Mouse (Mus musculus) neutrophil, adult 5-6 weeks (primary cell): ENCODE results near the gene Abcg1. TPM values are rescaled to one million over a fixed set of nuclear protein-coding genes. Genes with fewer than 3 reads are reported as not detected.

Experiments
- ATAC-seq: fragments of 151-379, 151-347 bp; 2 replicates; pipeline ENCODE4 v1.8.0; 2017; ENCODE audit warnings: mild to moderate bottlenecking, moderate TSS enrichment; ENCODE audit not compliant: insufficient number of reproducible peaks, poor library complexity, low FRiP score, severe bottlenecking; ENCODE audit errors: extremely low read depth
- total RNA-seq: library from RNA; stranded (forward); fragments of 200-1000 nt; gene quantifications from 2 replicates; pipeline ENCODE4 v1.2.3, GENCODE M21; 2017

Abcg1 gene
- total RNA-seq, 1 experiment from 2014 or later = 90.7 TPM

GRCm38 (mm10) chr17:31103823-31104222, 46.3 kb downstream of the Abcg1 start:
- no peak for ATAC-seq

- ATAC-seq = no peak
These were observed 50.9 kb downstream of the Abcg1 start for GRCm38 (mm10) chr17:31108388-31108787.

- no peak for ATAC-seq
These were observed 55.8 kb downstream of the Abcg1 start for GRCm38 (mm10) chr17:31113191-31113856.

GRCm38 (mm10) chr17:31116063-31116462, 58.6 kb downstream of the Abcg1 start:
- no peak for ATAC-seq

- ATAC-seq = no peak
These were observed 60.5 kb downstream of the Abcg1 start for GRCm38 (mm10) chr17:31117946-31118345.

GRCm38 (mm10) chr17:31119429-31119828, 62.0 kb downstream of the Abcg1 start:
- peak; percentile 62 for ATAC-seq

- ATAC-seq = 0 out of 2 replicates have a peak, but pooled peaks have one; percentile 28
These were observed 64.5 kb downstream of the Abcg1 start for GRCm38 (mm10) chr17:31121975-31122374.

- ATAC-seq = no peak
These were observed 68.2 kb downstream of the Abcg1 start for GRCm38 (mm10) chr17:31125548-31126266.

- no peak for ATAC-seq
These were observed 71.3 kb downstream of the Abcg1 start for GRCm38 (mm10) chr17:31128708-31129318.

- no peak for ATAC-seq
These were observed 72.0 kb downstream of the Abcg1 start, which contains the start of gene Tff3 for GRCm38 (mm10) chr17:31129452-31129851. Tff3 (minus strand) TSS chr17:31129646.

GRCm38 (mm10) chr17:31131269-31131821, 73.9 kb downstream of the Abcg1 start:
- no peak for ATAC-seq

- no peak for ATAC-seq
These were observed 76.3 kb downstream of the Abcg1 start for GRCm38 (mm10) chr17:31133776-31134175.

- ATAC-seq = no peak
These were observed 77.4 kb downstream of the Abcg1 start for GRCm38 (mm10) chr17:31134913-31135312.

- no peak for ATAC-seq
These were observed 78.8 kb downstream of the Abcg1 start for GRCm38 (mm10) chr17:31136291-31136690.

GRCm38 (mm10) chr17:31136821-31137220, 79.3 kb downstream of the Abcg1 start:
- ATAC-seq = no peak

GRCm38 (mm10) chr17:31138398-31138797, 80.9 kb downstream of the Abcg1 start:
- ATAC-seq = peak; percentile 53; the same call in 1 of the 2 replicates

GRCm38 (mm10) chr17:31142116-31142515, 84.6 kb downstream of the Abcg1 start:
- no peak for ATAC-seq

GRCm38 (mm10) chr17:31144040-31145037, 86.9 kb downstream of the Abcg1 start, which contains the start of gene Tff2:
Tff2 (minus strand) TSS chr17:31144282.
- no peak for ATAC-seq
